Mouse (Mus musculus) C2C12 (cell line): ENCODE measurements around the gene Inpp5d.

Experiments
- CEBPB ChIP-seq: IDR thresholded peaks from one replicate; pipeline ENCODE4 v1.6.1; 2011; ENCODE audit warnings: low read depth, mild to moderate bottlenecking, control low read depth, moderate library complexity
- CTCF ChIP-seq: IDR thresholded peaks from one replicate; pipeline ENCODE4 v1.5.1; 2011; ENCODE audit not compliant: control insufficient read depth, insufficient read depth, insufficient read length
- FOSL1 ChIP-seq: IDR thresholded peaks from one replicate; pipeline ENCODE4 v1.8.0; 2011; ENCODE audit warnings: mild to moderate bottlenecking, low read length; ENCODE audit not compliant: poor library complexity, insufficient read depth, severe bottlenecking
- MAX ChIP-seq: IDR thresholded peaks from one replicate; pipeline ENCODE4 v1.6.1; 2011; ENCODE audit warnings: mild to moderate bottlenecking, control low read depth
- MYOD1 ChIP-seq: IDR thresholded peaks from one replicate; pipeline ENCODE4 v1.6.1; 2011; ENCODE audit warnings: low read depth; ENCODE audit not compliant: control insufficient read depth, insufficient read length
- MYOG ChIP-seq: IDR thresholded peaks from one replicate; pipeline ENCODE4 v1.6.1; 2011; ENCODE audit not compliant: control insufficient read depth, insufficient read length; ENCODE audit errors: extremely low read depth
- USF1 ChIP-seq: IDR thresholded peaks from one replicate; pipeline ENCODE4 v1.6.1; 2011; ENCODE audit warnings: low read depth, mild to moderate bottlenecking, control low read depth, moderate library complexity

GRCm38 (mm10) chr1:87663992-87664391 is 43.9 kb downstream of the Inpp5d start:
- TF ChIP-seq CTCF (no peak), CEBPB (no peak), MAX (no peak), MYOD1 (no peak), USF1 (no peak), FOSL1 (no peak), MYOG (no peak)
